Mouse (Mus musculus) embryonic facial prominence, embryonic 13.5 days (tissue): Measurements from ENCODE around the gene Tcerg1l. TPM values are rescaled to one million over a fixed set of nuclear protein-coding genes. Genes with fewer than 3 reads are reported as not detected.

Experiments used
- ATAC-seq: fragments of 200-750 bp; cut with Nextera tagmentation; 2 replicates; pipeline ENCODE4 v1.8.0; 2017; ENCODE audit warnings: low read depth; ENCODE audit not compliant: insufficient number of reproducible peaks, insufficient read depth, low FRiP score, low TSS enrichment
- H3K27ac ChIP-seq: fragments of 300-500 bp; sonication (generic); 2 replicates; pipeline ENCODE4 v1.5.1; 2015; ENCODE audit warnings: moderate library complexity, mild to moderate bottlenecking, inconsistent platforms
- H3K27me3 ChIP-seq: fragments of 300-500 bp; sonication (generic); 2 replicates; pipeline ENCODE4 v1.6.1; 2015; ENCODE audit warnings: mild to moderate bottlenecking, inconsistent platforms
- H3K36me3 ChIP-seq: fragments of 300-500 bp; sonication (generic); 2 replicates; pipeline ENCODE4 v1.6.1; 2015; ENCODE audit warnings: mild to moderate bottlenecking, inconsistent platforms
- H3K4me1 ChIP-seq: fragments of 300-500 bp; sonication (generic); 2 replicates; pipeline ENCODE4 v1.6.1; 2015; ENCODE audit warnings: inconsistent platforms
- H3K4me2 ChIP-seq: fragments of 300-500 bp; sonication (generic); 2 replicates; pipeline ENCODE4 v1.6.1; 2015; ENCODE audit warnings: moderate library complexity, mild to moderate bottlenecking, inconsistent platforms
- H3K4me3 ChIP-seq: fragments of 300-500 bp; sonication (generic); 2 replicates; pipeline ENCODE4 v1.5.1; 2015; ENCODE audit warnings: mild to moderate bottlenecking, inconsistent platforms
- H3K9ac ChIP-seq: fragments of 300-500 bp; sonication (generic); 2 replicates; pipeline ENCODE4 v1.6.1; 2015; ENCODE audit warnings: mild to moderate bottlenecking, inconsistent platforms
- H3K9me3 ChIP-seq: fragments of 300-500 bp; sonication (generic); 2 replicates; pipeline ENCODE4 v1.6.1; 2016; ENCODE audit warnings: inconsistent platforms
- WGBS: fragments of 180-500 bp; shearing (Covaris S2); methylation state at CpG from one replicate; pipeline ENCODE4 v1.1.7; 2015; ENCODE audit warnings: mixed read lengths; 5-methylcytosine and 5-hydroxymethylcytosine counted together
- polyA plus RNA-seq: library from polyadenylated mRNA; unstranded; fragments of >200 nt; fragmentation: Nextera tagmentation; extraction: Ambion mirVana; gene quantifications from 2 replicates; pipeline ENCODE4 v1.2.1, GENCODE M21; 2015

Gene Tcerg1l
- polyA plus RNA-seq, 1 experiment from 2014 or later = 2.1 TPM

GRCm38 (mm10) chr7:138396863-138397484 lies 556 bp downstream of the Tcerg1l start:
- peak overlapping the region; percentile 33; the same call in 1 of the 2 replicates for H3K9ac ChIP-seq
- no peaks in the 10 kb centered on the region for H3K9me3 ChIP-seq
- H3K4me2 ChIP-seq = peak overlapping the region; percentile 99
- peaks cover 15% of the 10 kb centered on the region for H3K4me1 ChIP-seq
- no peak overlapping the region for H3K27ac ChIP-seq
- no peaks in the 10 kb centered on the region for H3K36me3 ChIP-seq
- WGBS = under 1% methylated on average over 40 of the region's 41 CpGs
- no peak for ATAC-seq
- peak overlapping the region; percentile 54 for H3K4me3 ChIP-seq
- H3K27me3 ChIP-seq = peaks cover 68% of the 10 kb centered on the region

GRCm38 (mm10) chr7:138396109-138396862 lies 1.2 kb downstream of the Tcerg1l start:
- no peak overlapping the region for H3K4me3 ChIP-seq
- peaks cover 15% of the 10 kb centered on the region for H3K4me1 ChIP-seq
- peak overlapping the region; percentile 99 for H3K4me2 ChIP-seq
- no peak overlapping the region for H3K27ac ChIP-seq
- no peaks in the 10 kb centered on the region for H3K36me3 ChIP-seq
- no peak overlapping the region for H3K9ac ChIP-seq
- 47% methylated on average over 13 of the region's 13 CpGs for WGBS
- H3K9me3 ChIP-seq = no peaks in the 10 kb centered on the region
- ATAC-seq = no peak
- peaks cover 62% of the 10 kb centered on the region for H3K27me3 ChIP-seq

- WGBS = 85% methylated on average over 6 of the region's 6 CpGs
- Histone ChIP-seq H3K4me3 (no peak overlapping the region), H3K36me3 (no peaks in the 10 kb centered on the region), H3K27me3 (0 out of 2 replicates have a peak, but pooled peaks cover 14% of the 10 kb centered on the region), H3K9ac (no peak overlapping the region), H3K9me3 (no peaks in the 10 kb centered on the region), H3K4me1 (no peaks in the 10 kb centered on the region), H3K4me2 (no peak overlapping the region), H3K27ac (no peak overlapping the region)
- ATAC-seq = no peak
Measured at GRCm38 (mm10) chr7:138389941-138390340, 7.6 kb downstream of the Tcerg1l start.

- Histone ChIP-seq H3K27ac (no peak overlapping the region), H3K9me3 (no peaks in the 10 kb centered on the region), H3K27me3 (0 out of 2 replicates have a peak, but pooled peaks cover 7% of the 10 kb centered on the region), H3K4me2 (no peak overlapping the region), H3K4me1 (no peaks in the 10 kb centered on the region), H3K36me3 (no peaks in the 10 kb centered on the region), H3K4me3 (no peak overlapping the region), H3K9ac (no peak overlapping the region)
- no peak for ATAC-seq
- WGBS = 62% methylated on average over 3 of the region's 3 CpGs
Measured at GRCm38 (mm10) chr7:138389071-138389470, 8.5 kb downstream of the Tcerg1l start.

- Histone ChIP-seq H3K4me2 (no peak overlapping the region), H3K27me3 (no peaks in the 10 kb centered on the region), H3K27ac (no peak overlapping the region), H3K9ac (no peak overlapping the region), H3K4me3 (no peak overlapping the region), H3K9me3 (no peaks in the 10 kb centered on the region), H3K36me3 (no peaks in the 10 kb centered on the region), H3K4me1 (no peaks in the 10 kb centered on the region)
- WGBS = 90% methylated on average over 3 of the region's 3 CpGs
- ATAC-seq = no peak
Measured at GRCm38 (mm10) chr7:138379221-138379620, 18.3 kb downstream of the Tcerg1l start.

GRCm38 (mm10) chr7:138378546-138378945 lies 19.0 kb downstream of the Tcerg1l start:
- WGBS = 85% methylated on average over 4 of the region's 4 CpGs
- Histone ChIP-seq H3K9ac (no peak overlapping the region), H3K4me2 (no peak overlapping the region), H3K36me3 (no peaks in the 10 kb centered on the region), H3K27ac (no peak overlapping the region), H3K4me1 (no peaks in the 10 kb centered on the region), H3K27me3 (no peaks in the 10 kb centered on the region), H3K4me3 (no peak overlapping the region), H3K9me3 (no peaks in the 10 kb centered on the region)
- no peak for ATAC-seq

GRCm38 (mm10) chr7:138375573-138375972 lies 22.0 kb downstream of the Tcerg1l start:
- Histone ChIP-seq H3K27me3 (no peaks in the 10 kb centered on the region), H3K36me3 (no peaks in the 10 kb centered on the region), H3K4me2 (no peak overlapping the region), H3K9ac (no peak overlapping the region), H3K4me1 (no peaks in the 10 kb centered on the region), H3K27ac (no peak overlapping the region), H3K9me3 (no peaks in the 10 kb centered on the region), H3K4me3 (no peak overlapping the region)
- ATAC-seq = no peak
- WGBS = 62% methylated on average over 7 of the region's 7 CpGs

- Histone ChIP-seq H3K4me2 (no peak overlapping the region), H3K4me1 (no peaks in the 10 kb centered on the region), H3K4me3 (no peak overlapping the region), H3K36me3 (no peaks in the 10 kb centered on the region), H3K27me3 (no peaks in the 10 kb centered on the region), H3K9ac (no peak overlapping the region), H3K27ac (no peak overlapping the region), H3K9me3 (no peaks in the 10 kb centered on the region)
- no peak for ATAC-seq
- 56% methylated on average over 7 of the region's 7 CpGs for WGBS
Measured at GRCm38 (mm10) chr7:138374376-138374775, 23.2 kb downstream of the Tcerg1l start.

- H3K27ac ChIP-seq = no peak overlapping the region
- H3K27me3 ChIP-seq = no peaks in the 10 kb centered on the region
- no peaks in the 10 kb centered on the region for H3K9me3 ChIP-seq
- H3K4me1 ChIP-seq = no peaks in the 10 kb centered on the region
- H3K9ac ChIP-seq = no peak overlapping the region
- no peaks in the 10 kb centered on the region for H3K36me3 ChIP-seq
- no peak overlapping the region for H3K4me2 ChIP-seq
- no peak for ATAC-seq
- 82% methylated on average over 5 of the region's 5 CpGs for WGBS
- no peak overlapping the region for H3K4me3 ChIP-seq
Measured at GRCm38 (mm10) chr7:138373530-138373929, 24.0 kb downstream of the Tcerg1l start.

GRCm38 (mm10) chr7:138367570-138367969 lies 30.0 kb downstream of the Tcerg1l start:
- Histone ChIP-seq H3K9ac (no peak overlapping the region), H3K4me1 (peaks cover 9% of the 10 kb centered on the region; the same call in 1 of the 2 replicates), H3K27ac (no peak overlapping the region), H3K4me2 (no peak overlapping the region), H3K4me3 (no peak overlapping the region), H3K27me3 (no peaks in the 10 kb centered on the region), H3K9me3 (no peaks in the 10 kb centered on the region), H3K36me3 (no peaks in the 10 kb centered on the region)
- WGBS = 71% methylated on average over 7 of the region's 7 CpGs
- no peak for ATAC-seq

GRCm38 (mm10) chr7:138365519-138365918 lies 32.0 kb downstream of the Tcerg1l start:
- ATAC-seq = no peak
- H3K36me3 ChIP-seq = no peaks in the 10 kb centered on the region
- H3K27ac ChIP-seq = no peak overlapping the region
- H3K4me3 ChIP-seq = no peak overlapping the region
- WGBS = 78% methylated on average over 8 of the region's 8 CpGs
- H3K27me3 ChIP-seq = no peaks in the 10 kb centered on the region
- H3K9me3 ChIP-seq = no peaks in the 10 kb centered on the region
- no peak overlapping the region for H3K9ac ChIP-seq
- H3K4me1 ChIP-seq = peaks cover 9% of the 10 kb centered on the region; the same call in 1 of the 2 replicates
- H3K4me2 ChIP-seq = no peak overlapping the region

- peaks cover 6% of the 10 kb centered on the region; the same call in 1 of the 2 replicates for H3K4me1 ChIP-seq
- no peaks in the 10 kb centered on the region for H3K36me3 ChIP-seq
- no peaks in the 10 kb centered on the region for H3K27me3 ChIP-seq
- 81% methylated on average over 8 of the region's 8 CpGs for WGBS
- no peak overlapping the region for H3K4me3 ChIP-seq
- H3K4me2 ChIP-seq = no peak overlapping the region
- H3K27ac ChIP-seq = no peak overlapping the region
- no peak for ATAC-seq
- H3K9ac ChIP-seq = no peak overlapping the region
- H3K9me3 ChIP-seq = no peaks in the 10 kb centered on the region
Measured at GRCm38 (mm10) chr7:138357475-138357874, 40.1 kb downstream of the Tcerg1l start.
